Mouse (Mus musculus) embryonic facial prominence, embryonic 10.5 days (tissue): ENCODE results near the gene Ggps1. TPM values are rescaled to one million over a fixed set of nuclear protein-coding genes. Genes with fewer than 3 reads are reported as not detected.
"Not testable (repeated sequence)": the region's sequence is repeated elsewhere in the genome, so short reads cannot be mapped to it uniquely, and the experiment has no call there.

Experiments used
- DNase-seq: peaks from one replicate; pipeline ENCODE4 v3.0.0-alpha.2; 2017; ENCODE audit warnings: low spot score
- H3K27ac ChIP-seq: fragments of 300-500 bp; sonication (generic); replicated peaks from 2 replicates; pipeline ENCODE4 v1.5.1; 2016; ENCODE audit warnings: mild to moderate bottlenecking
- H3K27me3 ChIP-seq: fragments of 300-500 bp; sonication (generic); replicated peaks from 2 replicates; pipeline ENCODE4 v1.6.1; 2016; ENCODE audit warnings: low read depth, mild to moderate bottlenecking; ENCODE audit not compliant: poor library complexity, severe bottlenecking
- H3K36me3 ChIP-seq: fragments of 300-500 bp; sonication (generic); replicated peaks from 2 replicates; pipeline ENCODE4 v1.6.1; 2016; ENCODE audit warnings: mild to moderate bottlenecking, moderate library complexity
- H3K4me1 ChIP-seq: fragments of 300-500 bp; sonication (generic); 2 replicates; pipeline ENCODE4 v1.6.1; 2016
- H3K4me3 ChIP-seq: fragments of 300-500 bp; sonication (generic); 2 replicates; pipeline ENCODE4 v1.5.1; 2016; ENCODE audit warnings: mild to moderate bottlenecking, moderate library complexity
- H3K9me3 ChIP-seq: fragments of 300-500 bp; sonication (generic); 2 replicates; pipeline ENCODE4 v1.6.1; 2016; ENCODE audit warnings: mild to moderate bottlenecking
- WGBS: fragments of 180-500 bp; shearing (Covaris S2); methylation state at CpG from one replicate; pipeline ENCODE4 v1.1.7; 2016; 5-methylcytosine and 5-hydroxymethylcytosine counted together
- polyA plus RNA-seq: library from polyadenylated mRNA; unstranded; fragments of >200 nt; fragmentation: Nextera tagmentation; extraction: Ambion mirVana; gene quantifications from 2 replicates; pipeline ENCODE4 v1.2.1, GENCODE M21; 2016

Gene Ggps1
- polyA plus RNA-seq, 1 experiment from 2014 or later, result 61.0 TPM

- no peak for DNase-seq
- H3K4me3 ChIP-seq, result peak overlapping the region; percentile 99
- WGBS, result under 1% methylated on average over 27 of the region's 31 CpGs
- H3K27ac ChIP-seq, result peak overlapping the region; percentile 97
- H3K27me3 ChIP-seq, result no peaks in the 10 kb centered on the region
- no peaks in the 10 kb centered on the region for H3K9me3 ChIP-seq
- H3K36me3 ChIP-seq, result peaks cover 28% of the 10 kb centered on the region
- peaks cover 21% of the 10 kb centered on the region for H3K4me1 ChIP-seq
Measured at GRCm38 (mm10) chr13:14063942-14064271, 619 bp upstream of the Ggps1 start.

GRCm38 (mm10) chr13:14062209-14063012 lies 877 bp downstream of the Ggps1 start:
- DNase-seq, result no peak

GRCm38 (mm10) chr13:14059582-14059981 lies 3.7 kb downstream of the Ggps1 start:
- no peaks in the 10 kb centered on the region for H3K9me3 ChIP-seq

More at GRCm38 (mm10) chr13:14062209-14063012, 877 bp downstream of the Ggps1 start:
- 7% methylated on average over 11 of the region's 11 CpGs for WGBS
- peak overlapping the region; percentile 97 for H3K27ac ChIP-seq
- H3K9me3 ChIP-seq, result no peaks in the 10 kb centered on the region
- peaks cover 21% of the 10 kb centered on the region for H3K4me1 ChIP-seq
- peaks cover 20% of the 10 kb centered on the region for H3K36me3 ChIP-seq
- peak overlapping the region; percentile 99 for H3K4me3 ChIP-seq
- H3K27me3 ChIP-seq, result no peaks in the 10 kb centered on the region

GRCm38 (mm10) chr13:14056801-14057200 lies 6.5 kb downstream of the Ggps1 start:
- Histone ChIP-seq H3K36me3 (peaks cover 68% of the 10 kb centered on the region), H3K9me3 (no peaks in the 10 kb centered on the region), H3K4me3 (no peak overlapping the region), H3K27ac (no peak overlapping the region), H3K27me3 (no peaks in the 10 kb centered on the region), H3K4me1 (peaks cover 10% of the 10 kb centered on the region)
- 93% methylated on average over 3 of the region's 3 CpGs for WGBS
- no peak for DNase-seq

More at GRCm38 (mm10) chr13:14059582-14059981, 3.7 kb downstream of the Ggps1 start:
- no peak overlapping the region for H3K27ac ChIP-seq
- DNase-seq, result no peak
- peaks cover 15% of the 10 kb centered on the region for H3K4me1 ChIP-seq
- no peaks in the 10 kb centered on the region for H3K27me3 ChIP-seq
- H3K4me3 ChIP-seq, result no peak overlapping the region
- peaks cover 40% of the 10 kb centered on the region for H3K36me3 ChIP-seq

- DNase-seq, result no peak
- Histone ChIP-seq H3K4me3 (no peak overlapping the region), H3K27ac (no peak overlapping the region), H3K9me3 (no peaks in the 10 kb centered on the region), H3K36me3 (peaks cover 85% of the 10 kb centered on the region), H3K27me3 (no peaks in the 10 kb centered on the region), H3K4me1 (no peaks in the 10 kb centered on the region)
- 98% methylated on average over 1 of the region's 1 CpGs for WGBS
Measured at GRCm38 (mm10) chr13:14049878-14050277, 13.4 kb downstream of the Ggps1 start.

GRCm38 (mm10) chr13:14044521-14044920 lies 18.8 kb downstream of the Ggps1 start:
- Histone ChIP-seq H3K9me3 (no peaks in the 10 kb centered on the region), H3K4me3 (no peak overlapping the region), H3K27ac (no peak overlapping the region), H3K4me1 (peaks cover 7% of the 10 kb centered on the region), H3K27me3 (no peaks in the 10 kb centered on the region), H3K36me3 (peaks cover 32% of the 10 kb centered on the region)
- 80% methylated on average over 2 of the region's 2 CpGs for WGBS
- DNase-seq, result no peak

GRCm38 (mm10) chr13:14043851-14044250 lies 19.4 kb downstream of the Ggps1 start:
- H3K27ac ChIP-seq, result no peak overlapping the region
- H3K36me3 ChIP-seq, result peaks cover 25% of the 10 kb centered on the region
- DNase-seq, result no peak
- H3K9me3 ChIP-seq, result no peaks in the 10 kb centered on the region
- no peaks in the 10 kb centered on the region for H3K27me3 ChIP-seq
- H3K4me3 ChIP-seq, result no peak overlapping the region
- peaks cover 8% of the 10 kb centered on the region for H3K4me1 ChIP-seq

GRCm38 (mm10) chr13:14040186-14040585 lies 23.1 kb downstream of the Ggps1 start:
- peak overlapping the region; percentile 94 for H3K27ac ChIP-seq
- H3K4me1 ChIP-seq, result peaks cover 15% of the 10 kb centered on the region
- no peak for DNase-seq
- peak overlapping the region; percentile 64 for H3K4me3 ChIP-seq
- H3K36me3 ChIP-seq, result peaks cover 9% of the 10 kb centered on the region; the same call in 1 of the 2 replicates
- WGBS, result 73% methylated on average over 5 of the region's 5 CpGs
- no peaks in the 10 kb centered on the region for H3K27me3 ChIP-seq
- no peaks in the 10 kb centered on the region for H3K9me3 ChIP-seq

GRCm38 (mm10) chr13:14039292-14039965 lies 23.9 kb downstream of the Ggps1 start, which contains the start of gene Tbce:
TSS of gene Tbce (minus strand) at chr13:14039638.
- WGBS, result under 1% methylated on average over 35 of the region's 35 CpGs
- peaks cover 15% of the 10 kb centered on the region for H3K4me1 ChIP-seq
- peaks cover 9% of the 10 kb centered on the region; the same call in 1 of the 2 replicates for H3K36me3 ChIP-seq
- no peaks in the 10 kb centered on the region for H3K9me3 ChIP-seq
- peak within 1 kb of the TSS; percentile 94 for H3K27ac ChIP-seq
- H3K27me3 ChIP-seq, result no peaks in the 10 kb centered on the region
- peak within 1 kb of the TSS; percentile 64 for H3K4me3 ChIP-seq
- DNase-seq, result peak; percentile 90

- WGBS, result 1% methylated on average over 8 of the region's 8 CpGs
- H3K27ac ChIP-seq, result peak overlapping the region; percentile 94
- peak overlapping the region; percentile 64 for H3K4me3 ChIP-seq
- H3K4me1 ChIP-seq, result peaks cover 15% of the 10 kb centered on the region
- no peaks in the 10 kb centered on the region for H3K9me3 ChIP-seq
- H3K27me3 ChIP-seq, result no peaks in the 10 kb centered on the region
- no peak for DNase-seq
- peaks cover 9% of the 10 kb centered on the region; the same call in 1 of the 2 replicates for H3K36me3 ChIP-seq
Measured at GRCm38 (mm10) chr13:14038911-14039291, 24.4 kb downstream of the Ggps1 start.

- no peaks in the 10 kb centered on the region for H3K9me3 ChIP-seq
- WGBS, result 93% methylated on average over 11 of the region's 11 CpGs
Measured at GRCm38 (mm10) chr13:14035875-14036630, 27.2 kb downstream of the Ggps1 start.

GRCm38 (mm10) chr13:14035352-14035751 lies 27.9 kb downstream of the Ggps1 start:
- WGBS, result 92% methylated on average over 3 of the region's 3 CpGs
- not testable (repeated sequence) for H3K9me3 ChIP-seq, H3K27me3 ChIP-seq, H3K36me3 ChIP-seq, H3K4me3 ChIP-seq, H3K27ac ChIP-seq, DNase-seq
- H3K4me1 ChIP-seq, result peaks cover 13% of the 10 kb centered on the region

More at GRCm38 (mm10) chr13:14035875-14036630, 27.2 kb downstream of the Ggps1 start:
- no peak for DNase-seq
- no peak overlapping the region for H3K27ac ChIP-seq
- H3K36me3 ChIP-seq, result peaks cover 9% of the 10 kb centered on the region; the same call in 1 of the 2 replicates
- no peaks in the 10 kb centered on the region for H3K27me3 ChIP-seq
- no peak overlapping the region for H3K4me3 ChIP-seq
- H3K4me1 ChIP-seq, result peaks cover 15% of the 10 kb centered on the region
